ENCODE assay signal across 8 mouse cellular contexts in genomic region chr3:156561524-156562423, GRCm38 (mm10). TPM values are rescaled to one million over a fixed set of nuclear protein-coding genes. Genes with fewer than 3 reads are reported as not detected.
A peak's percentile ranks its signal among the peaks of the same experiment; 100 is the strongest.
DNase-seq lines count a peak whose midpoint lies in the region; ATAC-seq and TF ChIP-seq lines count a peak whose summit lies in the region.

Gene Negr1, plus strand, starts transcription at chr3:156561794.

- H3K4me2 ChIP-seq in embryonic facial prominence, embryonic 14.5 days (ENCODE audit: low read depth, low read length), result peak within 1 kb of the TSS; percentile 82
- peak within 1 kb of the TSS; percentile 81 for H3K4me2 ChIP-seq in kidney, embryonic 15.5 days
- peak within 1 kb of the TSS; percentile 92 for H3K4me2 ChIP-seq in limb, embryonic 13.5 days (replicated peaks)
- H3K4me2 ChIP-seq in midbrain, embryonic 15.5 days, result peak within 1 kb of the TSS; percentile 71
- H3K4me2 ChIP-seq in stomach, postnatal 0 days (replicated peaks; ENCODE audit: low read depth), result peak within 1 kb of the TSS; percentile 82

- H3K9ac ChIP-seq in embryonic facial prominence, embryonic 14.5 days (ENCODE audit: low read depth, low read length), result peak within 1 kb of the TSS; percentile 70
- peak within 1 kb of the TSS; percentile 51 for H3K9ac ChIP-seq in kidney, embryonic 15.5 days
- peak within 1 kb of the TSS; percentile 74 for H3K9ac ChIP-seq in limb, embryonic 13.5 days
- H3K9ac ChIP-seq in midbrain, embryonic 15.5 days, result peak within 1 kb of the TSS; percentile 82
- H3K9ac ChIP-seq in stomach, postnatal 0 days (ENCODE audit: low read length), result peak within 1 kb of the TSS; percentile 54

- TF ChIP-seq EP300 in stomach, postnatal 0 days (optimal IDR thresholded peaks at IDR 0.05), result no peak

- no peak for TF ChIP-seq CTCF in brain, embryonic 14.5 days (IDR thresholded peaks at IDR 0.05; ENCODE audit: borderline replicate concordance, extremely low read depth, insufficient read depth, insufficient read length)
- peak; percentile 4; the same call in 1 of the 2 replicates for TF ChIP-seq CTCF in stomach, postnatal 0 days (IDR thresholded peaks at IDR 0.05; ENCODE audit: low read depth)

- no peaks in the 10 kb centered on the region for H3K36me3 ChIP-seq in embryonic facial prominence, embryonic 14.5 days (ENCODE audit: control insufficient read depth, insufficient read depth, low read length)
- H3K36me3 ChIP-seq in kidney, embryonic 15.5 days, result no peaks in the 10 kb centered on the region
- H3K36me3 ChIP-seq in limb, embryonic 13.5 days, result no peaks in the 10 kb centered on the region
- H3K36me3 ChIP-seq in midbrain, embryonic 15.5 days (replicated peaks), result no peaks in the 10 kb centered on the region
- H3K36me3 ChIP-seq in stomach, postnatal 0 days (ENCODE audit: control insufficient read depth, insufficient read depth, low read length), result no peaks in the 10 kb centered on the region

- ATAC-seq in embryonic facial prominence, embryonic 14.5 days (ENCODE audit: low read depth), result peak; percentile 84
- peak; percentile 88 for ATAC-seq in kidney, embryonic 15.5 days (replicated peaks; ENCODE audit: low FRiP score)
- ATAC-seq in limb, embryonic 13.5 days (ENCODE audit: low FRiP score, low read depth), result peak; percentile 71
- ATAC-seq in midbrain, embryonic 15.5 days (replicated peaks), result peak; percentile 83
- ATAC-seq in stomach, postnatal 0 days (ENCODE audit: low FRiP score, low TSS enrichment), result peak; percentile 79

- H3K4me3 ChIP-seq in embryonic facial prominence, embryonic 14.5 days (ENCODE audit: low read depth, low read length), result peak within 1 kb of the TSS; percentile 56
- peak within 1 kb of the TSS; percentile 66 for H3K4me3 ChIP-seq in kidney, embryonic 15.5 days (replicated peaks)
- peak within 1 kb of the TSS; percentile 67 for H3K4me3 ChIP-seq in limb, embryonic 13.5 days
- H3K4me3 ChIP-seq in midbrain, embryonic 15.5 days, result peak within 1 kb of the TSS; percentile 68
- peak within 1 kb of the TSS; percentile 57 for H3K4me3 ChIP-seq in stomach, postnatal 0 days (ENCODE audit: low read depth, low read length)

- H3K4me1 ChIP-seq in embryonic facial prominence, embryonic 14.5 days (ENCODE audit: control insufficient read depth, insufficient read depth, low read length), result peaks cover 5% of the 10 kb centered on the region; the same call in 1 of the 2 replicates
- H3K4me1 ChIP-seq in kidney, embryonic 15.5 days, result peaks cover 26% of the 10 kb centered on the region
- peaks cover 16% of the 10 kb centered on the region for H3K4me1 ChIP-seq in limb, embryonic 13.5 days
- H3K4me1 ChIP-seq in midbrain, embryonic 15.5 days, result peaks cover 20% of the 10 kb centered on the region; the same call in 1 of the 2 replicates
- H3K4me1 ChIP-seq in stomach, postnatal 0 days (replicated peaks; ENCODE audit: control insufficient read depth, insufficient read depth), result peaks cover 3% of the 10 kb centered on the region; the same call in 1 of the 2 replicates

- H3K9me3 ChIP-seq in embryonic facial prominence, embryonic 14.5 days (ENCODE audit: control insufficient read depth, low read length), result no peaks in the 10 kb centered on the region
- no peaks in the 10 kb centered on the region for H3K9me3 ChIP-seq in kidney, embryonic 15.5 days (replicated peaks)
- no peaks in the 10 kb centered on the region for H3K9me3 ChIP-seq in limb, embryonic 13.5 days
- H3K9me3 ChIP-seq in midbrain, embryonic 15.5 days, result no peaks in the 10 kb centered on the region
- no peaks in the 10 kb centered on the region for H3K9me3 ChIP-seq in stomach, postnatal 0 days (ENCODE audit: control insufficient read depth, low read length)

- WGBS in embryonic facial prominence, embryonic 14.5 days, result under 1% methylated on average over 67 of the region's 79 CpGs
- WGBS in kidney, embryonic 15.5 days, result under 1% methylated on average over 78 of the region's 79 CpGs
- WGBS in limb, embryonic 13.5 days, result under 1% methylated on average over 74 of the region's 79 CpGs
- WGBS in midbrain, embryonic 15.5 days, result under 1% methylated on average over 77 of the region's 79 CpGs
- WGBS in stomach, postnatal 0 days, result under 1% methylated on average over 73 of the region's 79 CpGs

- peak; percentile 91 for DNase-seq in brain, embryonic 14.5 days (ENCODE audit: low read depth)
- peak; percentile 81 for DNase-seq in embryonic facial prominence, embryonic 14.5 days (ENCODE audit: low spot score)
- peak; percentile 11 for DNase-seq in heart, adult 8-10 months (ENCODE audit: low spot score)
- peak; percentile 58 for DNase-seq in stomach, postnatal 0 days (ENCODE audit: low spot score)
- DNase-seq in spleen, postnatal 14 days (ENCODE audit: low spot score in 2 of 2), result no peak

- peaks cover 23% of the 10 kb centered on the region for H3K27me3 ChIP-seq in embryonic facial prominence, embryonic 14.5 days (replicated peaks; ENCODE audit: control insufficient read depth, insufficient read depth, low read length)
- peaks cover 29% of the 10 kb centered on the region for H3K27me3 ChIP-seq in kidney, embryonic 15.5 days
- peaks cover 42% of the 10 kb centered on the region for H3K27me3 ChIP-seq in limb, embryonic 13.5 days
- no peaks in the 10 kb centered on the region for H3K27me3 ChIP-seq in midbrain, embryonic 15.5 days (replicated peaks)
- H3K27me3 ChIP-seq in stomach, postnatal 0 days (ENCODE audit: control insufficient read depth, insufficient read depth, low read length), result 0 out of 2 replicates have a peak, but pooled peaks cover 2% of the 10 kb centered on the region

- no peak for TF ChIP-seq POLR2A in brain, embryonic 14.5 days (IDR thresholded peaks at IDR 0.05; ENCODE audit: borderline replicate concordance, extremely low read depth, insufficient read depth, insufficient read length, poor library complexity, severe bottlenecking)

- H3K27ac ChIP-seq in embryonic facial prominence, embryonic 14.5 days (replicated peaks; ENCODE audit: low read depth, low read length), result peak within 1 kb of the TSS; percentile 89
- peak within 1 kb of the TSS; percentile 89 for H3K27ac ChIP-seq in kidney, embryonic 15.5 days
- peak within 1 kb of the TSS; percentile 73 for H3K27ac ChIP-seq in limb, embryonic 13.5 days
- H3K27ac ChIP-seq in midbrain, embryonic 15.5 days, result peak within 1 kb of the TSS; percentile 98
- peak within 1 kb of the TSS; percentile 67 for H3K27ac ChIP-seq in stomach, postnatal 0 days (replicated peaks)

RNA-seq across cellular contexts. Expression of gene Negr1, which starts in this region (rescaled TPM):
- 40.2 and 61.0 TPM in 2 replicates for polyA plus RNA-seq in brain, embryonic 14.5 days (2012; rRNA removed)
- 7.6 and 8.8 TPM in 2 replicates for polyA plus RNA-seq in embryonic facial prominence, embryonic 14.5 days (2014; fragmentation: Nextera tagmentation; extraction: Ambion mirVana)
- under 1 TPM; 0.41 to 0.94 (median 0.84) TPM for total RNA-seq in heart, adult 8-10 months (2022)
- polyA plus RNA-seq in kidney, embryonic 15.5 days (2015; fragmentation: Nextera tagmentation; extraction: Ambion mirVana), result 8.2 and 11.2 TPM in 2 replicates
- polyA plus RNA-seq in limb, embryonic 13.5 days (2015; fragmentation: Nextera tagmentation; extraction: Ambion mirVana), result 5.9 and 7.2 TPM in 2 replicates
- 68.8 and 69.4 TPM in 2 replicates for polyA plus RNA-seq in midbrain, embryonic 15.5 days (2015; fragmentation: Nextera tagmentation; extraction: Ambion mirVana)
- polyA plus RNA-seq in stomach, postnatal 0 days (2015; fragmentation: Nextera tagmentation; extraction: Ambion mirVana), result 1.5 TPM in 2 replicates

Comparison
In these comparisons a context has a peak if more than half of its experiments do, and no peak if none do; other contexts are left out.
1. Peak in DNase-seq in heart, adult 8-10 months; RNA of the gene not detected or under 1 TPM.
2. DNase-seq: peak in brain, embryonic 14.5 days (single experiment), embryonic facial prominence, embryonic 14.5 days (single experiment) and stomach, postnatal 0 days (single experiment); none in spleen, postnatal 14 days (0 of 2).
3. Peak in every context shown above with its lines, with median percentiles within 50 percentile points of each other: ATAC-seq, H3K27ac ChIP-seq, H3K4me2 ChIP-seq, H3K4me3 ChIP-seq and H3K9ac ChIP-seq.